Mouse (Mus musculus) cerebellum, adult 2 months (tissue): ENCODE measurements around the gene Setd7.
A peak's percentile ranks its signal among the peaks of the same experiment; 100 is the strongest.

Experiments
- CTCF ChIP-seq: fragments of 200-500 bp; IDR thresholded peaks from 2 replicates; pipeline ENCODE4 v1.5.1; 2011; ENCODE audit warnings: low read depth, mild to moderate bottlenecking, control low read depth, low read length, moderate library complexity, borderline replicate concordance; ENCODE audit not compliant: insufficient read depth
- POLR2A ChIP-seq: fragments of 200-500 bp; IDR thresholded peaks from 2 replicates; pipeline ENCODE4 v1.6.1; 2011; ENCODE audit warnings: low read length, control low read depth, borderline replicate concordance; ENCODE audit not compliant: insufficient read depth

DNA sequence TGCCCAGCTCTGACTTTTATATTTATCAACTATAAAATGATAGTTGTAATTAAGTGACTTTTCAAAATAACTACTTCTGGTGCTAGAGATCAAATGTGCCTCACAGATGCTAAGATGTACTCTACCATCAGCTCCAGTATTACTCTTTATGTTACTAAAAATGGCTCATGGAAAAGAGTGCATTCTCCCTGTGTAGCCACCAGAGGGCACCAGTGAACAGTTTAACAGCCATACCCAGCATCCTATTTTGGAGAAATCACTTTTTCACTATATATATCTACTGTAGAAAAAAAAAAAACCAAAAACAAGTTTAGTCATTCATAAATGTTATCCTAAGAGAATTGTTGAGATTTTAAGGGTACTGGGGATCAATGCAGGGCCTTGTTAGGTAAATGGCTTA is 79.6 kb downstream of the Setd7 start:
- TF ChIP-seq CTCF (peak; percentile 56; the same call in 1 of the 2 replicates), POLR2A (no peak)
